Mouse (Mus musculus) cerebellum, adult 2 months (tissue): ENCODE data around the gene Rps13.

Experiments
- CTCF ChIP-seq: fragments of 200-500 bp; IDR thresholded peaks from 2 replicates; pipeline ENCODE4 v1.5.1; 2011; ENCODE audit warnings: low read depth, mild to moderate bottlenecking, control low read depth, low read length, moderate library complexity, borderline replicate concordance; ENCODE audit not compliant: insufficient read depth
- POLR2A ChIP-seq: fragments of 200-500 bp; IDR thresholded peaks from 2 replicates; pipeline ENCODE4 v1.6.1; 2011; ENCODE audit warnings: low read length, control low read depth, borderline replicate concordance; ENCODE audit not compliant: insufficient read depth

GRCm38 (mm10) chr7:116333713-116334668, at the start of gene Rps13:
- no peak for TF ChIP-seq CTCF
- peak; percentile 94 for TF ChIP-seq POLR2A
